Comparison of ENCODE assay signal across 8 mouse cellular contexts in the genomic region with DNA sequence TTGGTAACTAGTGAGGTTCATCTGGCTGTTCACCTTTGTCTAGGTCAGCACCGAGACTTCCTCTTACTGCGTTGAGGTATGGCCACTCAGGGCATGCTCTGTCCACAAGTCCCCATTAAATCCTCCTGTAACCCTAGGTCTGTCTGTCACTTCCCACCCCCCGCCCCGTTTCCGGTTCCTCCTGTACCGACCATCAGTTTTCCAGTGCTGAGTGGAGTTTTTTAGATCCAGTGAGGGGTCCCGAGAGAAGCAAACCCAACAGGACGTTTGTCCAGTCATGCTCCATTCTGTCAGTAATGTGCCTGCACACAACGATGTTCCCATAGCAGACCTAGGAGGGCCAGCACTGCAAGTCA. TPM values are rescaled to one million over a fixed set of nuclear protein-coding genes. Genes with fewer than 3 reads are reported as not detected.
DNase-seq lines count a peak whose midpoint lies in the region; ATAC-seq lines count a peak whose summit lies in the region.

No protein-coding gene starts in this region.

- peak; percentile 1; the same call in 1 of the 2 replicates for ATAC-seq in kidney, embryonic 16.5 days (ENCODE audit: low FRiP score, low TSS enrichment)
- ATAC-seq in embryonic facial prominence, embryonic 13.5 days (ENCODE audit: insufficient number of reproducible peaks, insufficient read depth, low FRiP score, low TSS enrichment, low read depth) = no peak
- no peak for ATAC-seq in hindbrain, embryonic 14.5 days (ENCODE audit: low FRiP score)
- no peak for ATAC-seq in midbrain, embryonic 13.5 days

- 49% methylated on average over 9 of the region's 9 CpGs for WGBS in kidney, embryonic 16.5 days
- 63% methylated on average over 9 of the region's 9 CpGs for WGBS in embryonic facial prominence, embryonic 13.5 days
- WGBS in hindbrain, embryonic 14.5 days = 69% methylated on average over 9 of the region's 9 CpGs
- WGBS in midbrain, embryonic 13.5 days = 70% methylated on average over 9 of the region's 9 CpGs

- DNase-seq in kidney, postnatal 4 days = no peak
- DNase-seq in hindbrain, embryonic 14.5 days (ENCODE audit: low spot score) = no peak
- no peak for DNase-seq in MN1 (ENCODE audit: low spot score)
- no peak for DNase-seq in left cerebral cortex, postnatal 25 days (ENCODE audit: low spot score in 2 of 2)
- no peak for DNase-seq in cerebellum, postnatal 36 days

- H3K4me2 ChIP-seq in kidney, embryonic 16.5 days (replicated peaks; ENCODE audit: low read depth, low read length) = peak overlapping the region; percentile 41
- H3K4me2 ChIP-seq in embryonic facial prominence, embryonic 13.5 days = peak overlapping the region; percentile 54
- peak overlapping the region; percentile 49 for H3K4me2 ChIP-seq in hindbrain, embryonic 14.5 days (replicated peaks)
- H3K4me2 ChIP-seq in midbrain, embryonic 13.5 days (replicated peaks) = peak overlapping the region; percentile 51

- intact Hi-C loops in left cerebral cortex, postnatal 25 days (cut with DNase I) = no loop called here

- H3K9ac ChIP-seq in kidney, embryonic 16.5 days (replicated peaks; ENCODE audit: low read length) = peak overlapping the region; percentile 3; the same call in 1 of the 2 replicates
- H3K9ac ChIP-seq in embryonic facial prominence, embryonic 13.5 days = peak overlapping the region; percentile 47
- no peak overlapping the region; the same call in 1 of the 2 replicates for H3K9ac ChIP-seq in hindbrain, embryonic 14.5 days
- 0 out of 2 replicates have a peak overlapping the region, but pooled peaks have one; percentile 32 for H3K9ac ChIP-seq in midbrain, embryonic 13.5 days (replicated peaks)

- peaks cover 30% of the 10 kb centered on the region for H3K4me1 ChIP-seq in kidney, embryonic 16.5 days (ENCODE audit: insufficient read depth, low read length)
- peaks cover 10% of the 10 kb centered on the region for H3K4me1 ChIP-seq in embryonic facial prominence, embryonic 13.5 days
- no peaks in the 10 kb centered on the region for H3K4me1 ChIP-seq in hindbrain, embryonic 14.5 days (replicated peaks; ENCODE audit: control insufficient read depth, insufficient read depth, low read length)
- peaks cover 19% of the 10 kb centered on the region for H3K4me1 ChIP-seq in midbrain, embryonic 13.5 days (replicated peaks)

- peak overlapping the region; percentile 7; the same call in 1 of the 2 replicates for H3K27ac ChIP-seq in kidney, embryonic 16.5 days (ENCODE audit: low read length)
- no peak overlapping the region for H3K27ac ChIP-seq in embryonic facial prominence, embryonic 13.5 days
- peak overlapping the region; percentile 33 for H3K27ac ChIP-seq in hindbrain, embryonic 14.5 days
- H3K27ac ChIP-seq in midbrain, embryonic 13.5 days = peak overlapping the region; percentile 69; the same call in 1 of the 2 replicates

- peak overlapping the region; percentile 20 for H3K4me3 ChIP-seq in kidney, embryonic 16.5 days (ENCODE audit: low read length)
- peak overlapping the region; percentile 31 for H3K4me3 ChIP-seq in embryonic facial prominence, embryonic 13.5 days
- H3K4me3 ChIP-seq in hindbrain, embryonic 14.5 days (replicated peaks; ENCODE audit: low read length) = peak overlapping the region; percentile 17; the same call in 1 of the 2 replicates
- H3K4me3 ChIP-seq in midbrain, embryonic 13.5 days (replicated peaks) = peak overlapping the region; percentile 27

- no peaks in the 10 kb centered on the region for H3K27me3 ChIP-seq in kidney, embryonic 16.5 days (ENCODE audit: insufficient read depth, low read length)
- H3K27me3 ChIP-seq in embryonic facial prominence, embryonic 13.5 days = no peaks in the 10 kb centered on the region
- H3K27me3 ChIP-seq in hindbrain, embryonic 14.5 days (ENCODE audit: control insufficient read depth, insufficient read depth, low read length) = no peaks in the 10 kb centered on the region
- H3K27me3 ChIP-seq in midbrain, embryonic 13.5 days = no peaks in the 10 kb centered on the region

- H3K36me3 ChIP-seq in kidney, embryonic 16.5 days (ENCODE audit: insufficient read depth, low read length) = no peaks in the 10 kb centered on the region
- no peaks in the 10 kb centered on the region for H3K36me3 ChIP-seq in embryonic facial prominence, embryonic 13.5 days
- H3K36me3 ChIP-seq in hindbrain, embryonic 14.5 days (replicated peaks; ENCODE audit: control insufficient read depth, insufficient read depth) = 0 out of 2 replicates have a peak, but pooled peaks cover 3% of the 10 kb centered on the region
- H3K36me3 ChIP-seq in midbrain, embryonic 13.5 days = peaks cover 55% of the 10 kb centered on the region

- no peaks in the 10 kb centered on the region for H3K9me3 ChIP-seq in kidney, embryonic 16.5 days (ENCODE audit: low read length)
- H3K9me3 ChIP-seq in embryonic facial prominence, embryonic 13.5 days = no peaks in the 10 kb centered on the region
- H3K9me3 ChIP-seq in hindbrain, embryonic 14.5 days (ENCODE audit: control insufficient read depth, low read length) = no peaks in the 10 kb centered on the region
- H3K9me3 ChIP-seq in midbrain, embryonic 13.5 days = no peaks in the 10 kb centered on the region

RNA-seq across cellular contexts. Expression of gene Gaa, which starts 9.5 kb away (rescaled TPM):
- 80.7 and 82.6 TPM in 2 replicates for polyA plus RNA-seq in kidney, embryonic 16.5 days (2015; fragmentation: Nextera tagmentation; extraction: Ambion mirVana)
- polyA plus RNA-seq in embryonic facial prominence, embryonic 13.5 days (2015; fragmentation: Nextera tagmentation; extraction: Ambion mirVana) = 58.5 and 61.0 TPM in 2 replicates
- 78.7 and 82.4 TPM in 2 replicates for polyA plus RNA-seq in hindbrain, embryonic 14.5 days (2014; fragmentation: Nextera tagmentation; extraction: Ambion mirVana)
- 49.9 and 50.7 TPM in 2 replicates for polyA plus RNA-seq in midbrain, embryonic 13.5 days (2015; fragmentation: Nextera tagmentation; extraction: Ambion mirVana)
- 100 to 1,000 TPM; 232 to 233 TPM for total RNA-seq in left cerebral cortex, postnatal 25 days (2021)

RNA-seq across cellular contexts. Expression of gene Ccdc40, which starts 29.8 kb away (rescaled TPM):
- polyA plus RNA-seq in kidney, embryonic 16.5 days (2015; fragmentation: Nextera tagmentation; extraction: Ambion mirVana) = 5.1 and 5.5 TPM in 2 replicates
- 6.7 and 7.1 TPM in 2 replicates for polyA plus RNA-seq in embryonic facial prominence, embryonic 13.5 days (2015; fragmentation: Nextera tagmentation; extraction: Ambion mirVana)
- polyA plus RNA-seq in hindbrain, embryonic 14.5 days (2014; fragmentation: Nextera tagmentation; extraction: Ambion mirVana) = 12.0 and 14.1 TPM in 2 replicates
- 17.6 and 18.1 TPM in 2 replicates for polyA plus RNA-seq in midbrain, embryonic 13.5 days (2015; fragmentation: Nextera tagmentation; extraction: Ambion mirVana)
- total RNA-seq in left cerebral cortex, postnatal 25 days (2021) = 1 to 10 TPM in 1 of 2 experiments, under 1 TPM in 1; 0.98 to 1.4 TPM

RNA-seq across cellular contexts. Expression of gene Tbc1d16, which starts 29.9 kb away (rescaled TPM):
- 12.3 and 16.2 TPM in 2 replicates for polyA plus RNA-seq in kidney, embryonic 16.5 days (2015; fragmentation: Nextera tagmentation; extraction: Ambion mirVana)
- 22.7 and 24.9 TPM in 2 replicates for polyA plus RNA-seq in embryonic facial prominence, embryonic 13.5 days (2015; fragmentation: Nextera tagmentation; extraction: Ambion mirVana)
- 39.3 and 41.2 TPM in 2 replicates for polyA plus RNA-seq in hindbrain, embryonic 14.5 days (2014; fragmentation: Nextera tagmentation; extraction: Ambion mirVana)
- polyA plus RNA-seq in midbrain, embryonic 13.5 days (2015; fragmentation: Nextera tagmentation; extraction: Ambion mirVana) = 50.0 and 53.1 TPM in 2 replicates
- total RNA-seq in left cerebral cortex, postnatal 25 days (2021) = 10 to 100 TPM; 32.1 to 40.9 TPM

RNA-seq across cellular contexts. Expression of gene Eif4a3, which starts 41.7 kb away (rescaled TPM):
- polyA plus RNA-seq in kidney, embryonic 16.5 days (2015; fragmentation: Nextera tagmentation; extraction: Ambion mirVana) = 381 and 389 TPM in 2 replicates
- polyA plus RNA-seq in embryonic facial prominence, embryonic 13.5 days (2015; fragmentation: Nextera tagmentation; extraction: Ambion mirVana) = 339 and 385 TPM in 2 replicates
- 223 and 243 TPM in 2 replicates for polyA plus RNA-seq in hindbrain, embryonic 14.5 days (2014; fragmentation: Nextera tagmentation; extraction: Ambion mirVana)
- polyA plus RNA-seq in midbrain, embryonic 13.5 days (2015; fragmentation: Nextera tagmentation; extraction: Ambion mirVana) = 317 and 341 TPM in 2 replicates
- total RNA-seq in left cerebral cortex, postnatal 25 days (2021) = 10 to 100 TPM; 72.1 to 79.0 TPM

RNA-seq across cellular contexts. Expression of gene Card14, which starts 49.4 kb away (rescaled TPM):
- polyA plus RNA-seq in kidney, embryonic 16.5 days (2015; fragmentation: Nextera tagmentation; extraction: Ambion mirVana) = 0.36 and 0.52 TPM in 2 replicates
- polyA plus RNA-seq in embryonic facial prominence, embryonic 13.5 days (2015; fragmentation: Nextera tagmentation; extraction: Ambion mirVana) = 1.1 and 1.2 TPM in 2 replicates
- 0.16 and 0.18 TPM in 2 replicates for polyA plus RNA-seq in hindbrain, embryonic 14.5 days (2014; fragmentation: Nextera tagmentation; extraction: Ambion mirVana)
- polyA plus RNA-seq in midbrain, embryonic 13.5 days (2015; fragmentation: Nextera tagmentation; extraction: Ambion mirVana) = 0.08 and 0.09 TPM in 2 replicates
- total RNA-seq in left cerebral cortex, postnatal 25 days (2021) = under 1 TPM; 0.14 to 0.18 TPM
